Mouse (Mus musculus): ENCODE results near the gene Ppil4.

Ppil4 gene

GRCm38 (mm10) chr10:7824663-7825280 is 32.1 kb downstream of the Ppil4 start:
- DNase-seq (ENCODE audit: low spot score) = peak; percentile 85

GRCm38 (mm10) chr10:7825281-7825665 is 32.6 kb downstream of the Ppil4 start:
- DNase-seq (ENCODE audit: low spot score) = no peak

DNA sequence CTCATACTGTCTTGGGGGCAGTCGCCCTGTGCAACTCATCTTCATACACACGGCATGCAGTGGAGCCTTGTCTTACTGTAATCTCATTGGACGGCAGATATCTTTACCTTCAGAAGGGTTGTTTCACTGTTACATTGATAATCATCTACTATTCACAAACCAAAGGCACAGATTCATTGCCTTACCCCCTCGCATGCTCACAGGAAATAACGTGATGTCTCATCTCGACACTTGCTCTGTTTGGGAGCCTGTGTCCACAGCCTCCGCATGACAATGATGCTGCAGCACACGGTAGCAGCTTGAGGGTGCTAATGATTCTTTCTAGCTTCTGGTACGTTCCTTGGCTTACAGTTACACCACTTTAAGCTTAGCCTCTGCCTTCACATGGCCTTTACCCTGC is 33.4 kb downstream of the Ppil4 start:
- peak; percentile 42 for DNase-seq (ENCODE audit: low spot score)

GRCm38 (mm10) chr10:7832171-7832676 is 39.5 kb downstream of the Ppil4 start, which contains the start of gene Zc3h12d:
Zc3h12d (plus strand) TSS chr10:7832470.
- DNase-seq (ENCODE audit: low spot score) = peak; percentile 79

GRCm38 (mm10) chr10:7833377-7834165 is 40.9 kb downstream of the Ppil4 start:
- peak; percentile 25 for DNase-seq (ENCODE audit: low spot score)

GRCm38 (mm10) chr10:7834671-7835225 is 42.1 kb downstream of the Ppil4 start:
- peak; percentile 49 for DNase-seq (ENCODE audit: low spot score)

GRCm38 (mm10) chr10:7836902-7837301 is 44.2 kb downstream of the Ppil4 start:
- DNase-seq (ENCODE audit: low spot score) = no peak

GRCm38 (mm10) chr10:7837446-7837845 is 44.8 kb downstream of the Ppil4 start:
- no peak for DNase-seq (ENCODE audit: low spot score)

DNA sequence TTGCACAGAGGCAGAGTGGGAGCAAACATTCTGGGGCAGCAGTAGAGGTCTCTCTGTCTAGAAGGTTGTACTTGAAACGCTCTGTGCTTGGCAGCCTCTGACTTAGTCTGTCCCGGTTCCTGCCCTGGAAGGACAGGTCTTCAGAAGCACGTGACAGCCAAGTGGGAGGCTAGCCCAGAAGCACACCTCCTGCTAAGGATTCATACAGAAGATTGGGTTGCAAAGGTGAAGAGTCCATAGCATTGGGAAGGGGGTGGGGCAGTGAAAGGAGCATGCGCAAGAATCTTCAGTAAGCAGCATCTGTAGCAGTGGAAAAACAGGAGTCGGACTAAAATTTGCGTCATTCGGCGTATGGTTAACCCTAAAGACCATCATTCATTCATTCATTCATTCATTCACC is 45.3 kb downstream of the Ppil4 start:
- no peak for DNase-seq (ENCODE audit: low spot score)

GRCm38 (mm10) chr10:7838874-7839421 is 46.3 kb downstream of the Ppil4 start:
- DNase-seq (ENCODE audit: low spot score) = peak; percentile 30

- peak; percentile 73 for DNase-seq (ENCODE audit: low spot score)
Observed at GRCm38 (mm10) chr10:7839551-7840352, 47.1 kb downstream of the Ppil4 start.

DNA sequence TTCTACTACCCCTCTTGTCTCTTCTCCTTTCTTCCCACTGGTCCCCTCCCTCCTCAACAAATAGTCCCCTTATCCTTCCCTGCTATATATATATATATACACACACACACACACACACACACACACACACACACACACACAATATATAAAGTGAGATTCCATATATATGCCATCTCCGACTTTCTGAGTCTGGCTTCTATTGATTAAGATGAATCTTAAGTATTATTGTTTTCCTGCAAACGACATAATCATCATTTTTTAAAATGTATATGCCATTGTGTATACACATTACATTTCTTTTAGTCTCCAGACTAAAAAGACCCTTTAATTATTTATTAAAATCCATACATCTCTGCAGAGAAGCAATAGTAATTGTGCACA is 47.7 kb downstream of the Ppil4 start:
- no peak for DNase-seq (ENCODE audit: low spot score)

DNA sequence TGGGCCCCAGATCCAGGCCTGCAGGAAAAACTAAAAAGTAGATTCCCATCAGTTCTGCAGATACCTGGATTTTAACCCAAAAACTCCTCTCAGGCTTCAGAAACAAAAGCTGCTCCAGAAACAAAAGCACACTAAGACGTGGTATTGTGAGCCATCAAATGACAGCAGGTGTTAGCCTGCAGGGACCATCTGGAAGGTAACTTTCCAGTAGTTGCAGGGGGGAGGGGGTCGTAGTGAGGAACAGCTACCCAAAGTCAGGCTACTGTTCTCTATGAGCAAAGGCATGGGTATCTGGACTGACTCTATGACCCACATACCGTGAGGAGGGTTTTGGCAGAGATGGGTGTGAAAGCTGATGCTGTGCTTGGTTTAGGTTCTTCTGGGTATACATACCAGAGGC is 48.1 kb downstream of the Ppil4 start:
- DNase-seq (ENCODE audit: low spot score) = no peak

DNA sequence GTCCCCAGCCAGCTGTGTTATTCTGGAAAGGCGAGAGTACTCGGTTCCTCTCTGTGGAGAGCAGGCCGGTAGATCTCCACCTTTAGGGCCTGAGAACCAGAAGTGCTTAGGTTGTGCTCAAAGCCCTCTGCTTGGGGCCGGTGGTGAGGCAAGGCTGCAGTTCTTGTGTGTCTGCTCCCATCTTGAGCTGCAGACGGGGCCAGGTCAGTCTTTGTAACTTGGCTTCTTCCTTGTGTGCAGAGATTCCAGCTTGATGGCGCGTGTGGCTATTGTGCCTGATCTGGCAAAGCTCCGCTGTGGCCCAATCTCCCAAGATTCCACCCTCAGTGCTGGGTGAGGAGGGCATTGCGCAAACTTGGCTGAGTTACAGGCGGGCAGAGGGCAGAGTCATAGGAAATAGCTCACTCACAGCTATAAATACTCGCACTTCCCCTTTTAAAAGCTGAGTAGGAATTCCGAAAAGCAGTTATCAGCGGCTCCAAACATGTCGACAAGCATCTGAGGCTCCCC is 48.9 kb downstream of the Ppil4 start:
- no peak for DNase-seq (ENCODE audit: low spot score)

GRCm38 (mm10) chr10:7843181-7843580 is 50.5 kb downstream of the Ppil4 start:
- DNase-seq (ENCODE audit: low spot score) = no peak

GRCm38 (mm10) chr10:7844161-7844560 is 51.5 kb downstream of the Ppil4 start:
- DNase-seq (ENCODE audit: low spot score) = peak; percentile 42

DNA sequence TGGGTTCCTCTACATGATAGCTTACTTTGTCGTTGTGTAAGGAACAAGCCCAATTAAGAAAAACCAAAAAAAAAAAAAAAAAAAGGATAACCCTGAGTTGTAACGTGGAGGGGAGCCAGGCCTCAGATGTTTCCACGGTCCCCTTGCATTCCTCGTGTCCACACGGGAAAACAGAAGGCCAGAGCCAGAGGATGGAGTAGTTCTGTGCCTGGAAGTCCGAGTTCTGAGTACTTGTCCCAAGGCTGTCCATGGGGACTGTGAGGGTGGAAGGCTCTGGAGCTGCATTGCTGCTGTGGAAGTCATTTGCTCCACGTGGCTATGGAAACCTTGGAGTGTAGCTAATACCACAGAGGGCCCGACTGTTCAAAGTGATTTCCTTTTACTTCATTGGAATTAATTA is 52.4 kb downstream of the Ppil4 start:
- no peak for DNase-seq (ENCODE audit: low spot score)

GRCm38 (mm10) chr10:7845991-7846390 is 53.3 kb downstream of the Ppil4 start:
- DNase-seq (ENCODE audit: low spot score) = no peak

DNA sequence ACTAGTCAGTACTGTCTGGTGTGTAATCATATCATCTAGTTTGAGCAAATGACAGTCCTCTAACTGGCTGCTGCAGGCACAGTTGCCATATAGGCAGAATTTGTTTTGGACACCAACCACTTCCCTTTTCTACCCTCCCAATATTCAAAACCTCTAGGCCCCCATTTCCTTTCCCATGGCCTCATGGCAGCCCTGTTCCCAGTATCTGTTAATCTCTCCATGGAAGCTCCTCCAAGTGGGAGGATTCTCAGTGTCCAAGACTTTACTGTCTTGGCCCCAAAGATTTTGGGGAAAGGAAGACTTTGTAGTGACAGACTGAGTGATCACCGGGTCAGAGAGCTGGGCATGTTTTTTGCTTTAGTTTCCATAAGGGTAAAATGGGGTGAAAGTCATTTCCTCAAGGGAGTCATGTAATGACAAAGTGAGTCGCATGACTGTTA is 54.5 kb downstream of the Ppil4 start:
- no peak for DNase-seq (ENCODE audit: low spot score)

DNA sequence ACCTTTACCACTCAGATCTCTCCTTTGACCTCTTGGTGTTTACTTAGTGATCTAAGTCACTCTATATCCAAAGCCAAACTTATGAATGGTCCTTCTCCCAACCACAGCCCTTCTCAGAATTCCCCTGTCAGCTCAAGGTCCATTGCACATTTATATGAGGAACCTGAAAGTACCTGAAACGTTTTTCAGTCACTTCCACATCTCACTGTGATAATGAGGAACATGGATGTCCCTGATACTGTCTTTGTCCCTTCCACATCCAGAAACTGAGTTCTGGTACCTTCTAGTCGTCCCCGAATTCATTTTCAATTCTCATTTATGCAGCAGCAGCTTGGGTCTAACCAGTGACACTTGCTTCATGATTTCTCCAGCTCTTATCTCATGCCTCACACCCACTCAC is 59.2 kb downstream of the Ppil4 start:
- no peak for DNase-seq (ENCODE audit: low spot score)

DNA sequence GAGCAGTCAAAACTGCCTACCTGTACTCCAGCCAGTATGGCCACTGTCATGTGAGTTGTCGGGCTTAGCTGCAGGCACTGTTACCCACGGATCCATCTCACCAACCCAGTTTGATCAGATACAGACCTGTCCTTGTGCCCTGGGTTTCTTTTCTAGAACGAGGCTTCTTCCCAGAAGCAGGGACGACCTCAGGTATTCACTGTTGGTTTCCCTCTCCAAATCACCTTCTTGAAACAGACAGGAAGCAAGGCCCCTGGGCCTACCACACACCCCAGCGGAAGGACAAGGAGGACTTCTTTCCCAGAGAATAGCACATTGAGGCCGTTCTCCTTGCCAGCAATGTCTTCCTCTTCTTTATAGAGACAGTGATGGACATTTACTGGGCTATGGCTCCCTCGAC is 67.8 kb downstream of the Ppil4 start:
- DNase-seq (ENCODE audit: low spot score) = no peak

Data from T-cell, adult 2 months (primary cell).